Mouse (Mus musculus): ENCODE results near the gene Pgs1. TPM values are rescaled to one million over a fixed set of nuclear protein-coding genes. Genes with fewer than 3 reads are reported as not detected.

Gene Pgs1
- total and polyA plus RNA-seq, 3 experiments = 38.1 to 60.5 (median 50.8) TPM

GRCm38 (mm10) chr11:117987032-117987451, 950 bp downstream of the Pgs1 start:
- dilution Hi-C loops (cut with MboI; ENCODE audit: extremely low pct_ligation_motif_present, extremely low pct_unique_long_range_greater_than_20kb, low sequenced_read_pairs) = no loop called here
- Histone ChIP-seq H3K9ac (ENCODE audit: insufficient read depth, low read depth) (peak overlapping the region; percentile 86), H3K79me2 (replicated peaks; ENCODE audit: control insufficient read depth, extremely low read depth, insufficient read depth, poor library complexity, severe bottlenecking) (peaks cover 53% of the 10 kb centered on the region), H3K36me3 (replicated peaks in 1 of 2; ENCODE audit: control insufficient read depth in 1 of 2, insufficient read depth in 1 of 2, low read length in 1 of 2) (peaks cover 0 to 2% of the 10 kb centered on the region in 2 experiments), H3K9me3 (replicated peaks; ENCODE audit: low read length) (no peaks in the 10 kb centered on the region), H3K4me2 (ENCODE audit: insufficient read depth, low read depth, poor library complexity, severe bottlenecking) (peak overlapping the region; percentile 87), H3K27me3 (replicated peaks) (peaks cover 26% of the 10 kb centered on the region), H3K4me3 (replicated peaks in 1 of 3; ENCODE audit: low read depth in 2 of 3, low read length in 2 of 3, poor library complexity in 1 of 3) (peak overlapping the region; percentile 83 to 97 (median 88)), H3K4me1 (ENCODE audit: control insufficient read depth in 1 of 2, insufficient read depth in 2 of 2) (peaks cover 31 to 53% of the 10 kb centered on the region in 2 experiments), H3K27ac (ENCODE audit: insufficient read depth, low read depth) (peak overlapping the region; percentile 12; the same call in 1 of the 2 replicates)
- no peak for TF ChIP-seq RAD21 (IDR thresholded peaks at IDR 0.05; ENCODE audit: low read depth, low read length)
- no peak for TF ChIP-seq ELF1 (IDR thresholded peaks at IDR 0.05; ENCODE audit: low read depth, low read length)
- TF ChIP-seq ZMIZ1 (IDR thresholded peaks at IDR 0.05; ENCODE audit: low read depth, low read length) = no peak
- no peak for TF ChIP-seq POLR2A (IDR thresholded peaks at IDR 0.05; ENCODE audit: low read depth, low read length)
- no peak for TF ChIP-seq ETS1 (conservative IDR thresholded peaks at IDR 0.05; ENCODE audit: low read depth, low read length)
- TF ChIP-seq KAT2A (IDR thresholded peaks at IDR 0.05; ENCODE audit: insufficient replicate concordance, low read length) = no peak
- TF ChIP-seq RCOR1 (conservative IDR thresholded peaks at IDR 0.05; ENCODE audit: low read depth, low read length) = no peak
- no peak for TF ChIP-seq MEF2A (IDR thresholded peaks at IDR 0.05; ENCODE audit: borderline replicate concordance, low read depth, low read length)
- no peak for TF ChIP-seq JUN (IDR thresholded peaks at IDR 0.05; ENCODE audit: insufficient read depth, low read depth, low read length)
- no peak for TF ChIP-seq GABPA (IDR thresholded peaks at IDR 0.05; ENCODE audit: insufficient replicate concordance, low read depth, low read length)
- no peak for TF ChIP-seq MAZ (IDR thresholded peaks at IDR 0.05; ENCODE audit: low read depth, low read length)
- TF ChIP-seq MAFK (IDR thresholded peaks at IDR 0.05; ENCODE audit: insufficient replicate concordance, low read length) = no peak
- no peak for TF ChIP-seq UBTF (IDR thresholded peaks at IDR 0.05; ENCODE audit: low read depth, low read length)
- TF ChIP-seq ZC3H11A (IDR thresholded peaks at IDR 0.05; ENCODE audit: low read depth, low read length) = no peak
- TF ChIP-seq CTCF (conservative IDR thresholded peaks at IDR 0.05 in 1 of 2, IDR thresholded peaks at IDR 0.05 in 1 of 2; ENCODE audit: low read depth in 2 of 2, low read length in 2 of 2) = no peak
- TF ChIP-seq MAX (IDR thresholded peaks at IDR 0.05; ENCODE audit: low read length) = no peak
- no peak for TF ChIP-seq CHD1 (IDR thresholded peaks at IDR 0.05; ENCODE audit: low read depth, low read length)
- no peak for DNase-seq (ENCODE audit: extremely low read depth)
- in situ Hi-C loops (cut with MboI; ENCODE audit: low pct_ligation_motif_present, low pct_unique_long_range_greater_than_20kb, low sequenced_read_pairs) = no loop called here

GRCm38 (mm10) chr11:117987968-117988367, 1.9 kb downstream of the Pgs1 start:
- Histone ChIP-seq H3K4me2 (ENCODE audit: insufficient read depth, low read depth, poor library complexity, severe bottlenecking) (peak overlapping the region; percentile 87), H3K79me2 (replicated peaks; ENCODE audit: control insufficient read depth, extremely low read depth, insufficient read depth, poor library complexity, severe bottlenecking) (peaks cover 62% of the 10 kb centered on the region), H3K27ac (ENCODE audit: insufficient read depth, low read depth) (peak overlapping the region; percentile 61), H3K4me1 (ENCODE audit: control insufficient read depth in 1 of 2, insufficient read depth in 2 of 2) (peaks cover 41 to 63% of the 10 kb centered on the region in 2 experiments), H3K9ac (ENCODE audit: insufficient read depth, low read depth) (peak overlapping the region; percentile 86), H3K4me3 (replicated peaks in 1 of 3; ENCODE audit: low read depth in 2 of 3, low read length in 2 of 3, poor library complexity in 1 of 3) (peak overlapping the region; percentile 83 to 97 (median 88)), H3K36me3 (replicated peaks in 1 of 2; ENCODE audit: control insufficient read depth in 1 of 2, insufficient read depth in 1 of 2, low read length in 1 of 2) (peaks cover 0 to 11% of the 10 kb centered on the region in 2 experiments), H3K27me3 (replicated peaks) (peaks cover 18% of the 10 kb centered on the region), H3K9me3 (replicated peaks; ENCODE audit: low read length) (no peaks in the 10 kb centered on the region)
- in situ Hi-C loops (cut with MboI; ENCODE audit: low pct_ligation_motif_present, low pct_unique_long_range_greater_than_20kb, low sequenced_read_pairs) = no loop called here
- DNase-seq (ENCODE audit: extremely low read depth) = peak; percentile 71
- dilution Hi-C loops (cut with MboI; ENCODE audit: extremely low pct_ligation_motif_present, extremely low pct_unique_long_range_greater_than_20kb, low sequenced_read_pairs) = no loop called here
- TF ChIP-seq RCOR1 (conservative IDR thresholded peaks at IDR 0.05; ENCODE audit: low read depth, low read length) (0 out of 2 replicates have a peak, but pooled peaks have one; percentile 46), PAX5 (IDR thresholded peaks at IDR 0.05; ENCODE audit: low read length) (no peak), KAT2A (IDR thresholded peaks at IDR 0.05; ENCODE audit: insufficient replicate concordance, low read length) (0 out of 2 replicates have a peak, but pooled peaks have one; percentile 19), EP300 (IDR thresholded peaks at IDR 0.05; ENCODE audit: low read length) (no peak), SIN3A (IDR thresholded peaks at IDR 0.05; ENCODE audit: low read length) (peak; percentile 60; the same call in 1 of the 2 replicates), CHD2 (IDR thresholded peaks at IDR 0.05; ENCODE audit: low read length) (no peak), GABPA (IDR thresholded peaks at IDR 0.05; ENCODE audit: insufficient replicate concordance, low read depth, low read length) (no peak), USF2 (conservative IDR thresholded peaks at IDR 0.05; ENCODE audit: low read depth, low read length) (peak; percentile 85), MAZ (IDR thresholded peaks at IDR 0.05; ENCODE audit: low read depth, low read length) (no peak), CTCF (conservative IDR thresholded peaks at IDR 0.05 in 1 of 2, IDR thresholded peaks at IDR 0.05 in 1 of 2; ENCODE audit: low read depth in 2 of 2, low read length in 2 of 2) (no peak), NELFE (IDR thresholded peaks at IDR 0.05; ENCODE audit: low read depth, low read length) (peak; percentile 70), ZNF384 (IDR thresholded peaks at IDR 0.05; ENCODE audit: low read depth, low read length) (no peak), ELF1 (IDR thresholded peaks at IDR 0.05; ENCODE audit: low read depth, low read length) (no peak), TCF12 (IDR thresholded peaks at IDR 0.05; ENCODE audit: low read depth, low read length) (peak; percentile 61; the same call in 1 of the 2 replicates), SMC3 (IDR thresholded peaks at IDR 0.05; ENCODE audit: low read depth, low read length) (no peak), POLR2AphosphoS2 (IDR thresholded peaks at IDR 0.05; ENCODE audit: low read depth, low read length) (0 out of 2 replicates have a peak, but pooled peaks have one; percentile 71), RAD21 (IDR thresholded peaks at IDR 0.05; ENCODE audit: low read depth, low read length) (no peak), POLR2A (IDR thresholded peaks at IDR 0.05; ENCODE audit: low read depth, low read length) (peak; percentile 48; the same call in 1 of the 2 replicates), E2F4 (IDR thresholded peaks at IDR 0.05; ENCODE audit: insufficient replicate concordance, low read depth, low read length) (no peak), JUN (IDR thresholded peaks at IDR 0.05; ENCODE audit: insufficient read depth, low read depth, low read length) (no peak), ZKSCAN1 (IDR thresholded peaks at IDR 0.05; ENCODE audit: borderline replicate concordance, low read depth, low read length) (no peak), NRF1 (IDR thresholded peaks at IDR 0.05; ENCODE audit: low read depth, low read length) (0 out of 2 replicates have a peak, but pooled peaks have one; percentile 22)
